Comparison of ENCODE assay signal across 7 mouse cellular contexts in the genomic region with DNA sequence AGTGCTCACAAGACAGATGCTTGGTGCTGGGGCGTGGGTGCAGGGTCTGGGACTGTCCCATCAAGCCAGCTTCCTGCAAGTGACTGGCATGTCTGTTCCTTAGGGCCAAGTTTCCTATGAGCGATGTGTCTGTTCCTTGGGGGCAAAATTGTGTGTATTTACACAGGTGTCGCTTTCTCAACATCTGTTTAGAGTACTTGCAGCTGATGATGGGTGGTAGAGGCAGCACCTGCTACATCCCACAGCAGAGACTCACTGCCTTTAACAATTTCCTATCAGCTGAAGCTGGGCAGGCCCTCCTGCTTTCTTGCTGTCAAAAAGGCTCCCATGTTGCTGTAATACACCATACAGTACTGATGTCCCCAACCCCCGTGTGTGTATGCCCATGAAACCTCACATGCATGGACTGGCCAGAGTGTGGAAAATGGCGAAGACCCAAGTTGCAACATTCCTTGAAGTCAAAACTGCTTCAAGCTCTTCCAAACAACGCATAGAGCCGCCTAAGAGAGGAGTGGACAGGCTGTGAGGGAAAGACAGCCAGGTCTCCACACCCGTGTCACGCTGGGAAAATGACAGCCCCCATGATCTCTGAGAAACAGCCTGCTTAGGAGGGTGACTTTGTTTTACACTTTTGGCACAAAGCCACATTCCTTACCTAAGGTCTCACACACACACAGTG. TPM values are rescaled to one million over a fixed set of nuclear protein-coding genes. Genes with fewer than 3 reads are reported as not detected.
DNase-seq lines count a peak whose midpoint lies in the region; ATAC-seq and TF ChIP-seq lines count a peak whose summit lies in the region.

No protein-coding gene starts in this region.

- H3K27me3 ChIP-seq in lung, embryonic 14.5 days (ENCODE audit: insufficient read depth, low read length), result no peaks in the 10 kb centered on the region
- H3K27me3 ChIP-seq in forebrain, embryonic 14.5 days (replicated peaks; ENCODE audit: control insufficient read depth, insufficient read depth, low read length), result no peaks in the 10 kb centered on the region
- no peaks in the 10 kb centered on the region for H3K27me3 ChIP-seq in limb, embryonic 15.5 days
- H3K27me3 ChIP-seq in neural tube, embryonic 14.5 days (ENCODE audit: control insufficient read depth, insufficient read depth, low read length), result no peaks in the 10 kb centered on the region

- no peak for DNase-seq in lung, embryonic 14.5 days
- DNase-seq in lung, postnatal 25 days (ENCODE audit: low spot score), result no peak
- peak; percentile 24 for DNase-seq in brain, embryonic 18.5 days (ENCODE audit: low read depth, low spot score)
- DNase-seq in forebrain, embryonic 14.5 days (ENCODE audit: low spot score), result peak; percentile 14
- DNase-seq in yolk sac, embryonic 10.5 days (ENCODE audit: low spot score), result no peak

- H3K4me3 ChIP-seq in lung, embryonic 14.5 days (ENCODE audit: low read depth, low read length), result peak overlapping the region; percentile 80
- H3K4me3 ChIP-seq in forebrain, embryonic 14.5 days (ENCODE audit: low read depth, low read length), result peak overlapping the region; percentile 92
- peak overlapping the region; percentile 89 for H3K4me3 ChIP-seq in limb, embryonic 15.5 days
- H3K4me3 ChIP-seq in neural tube, embryonic 14.5 days (ENCODE audit: low read depth, low read length), result peak overlapping the region; percentile 78

- H3K9ac ChIP-seq in lung, embryonic 14.5 days, result peak overlapping the region; percentile 64
- peak overlapping the region; percentile 67 for H3K9ac ChIP-seq in forebrain, embryonic 14.5 days (ENCODE audit: low read length)
- peak overlapping the region; percentile 44 for H3K9ac ChIP-seq in limb, embryonic 15.5 days
- peak overlapping the region; percentile 74 for H3K9ac ChIP-seq in neural tube, embryonic 14.5 days (replicated peaks; ENCODE audit: low read depth, low read length)

- no peak for TF ChIP-seq CTCF in lung, embryonic 14.5 days (IDR thresholded peaks at IDR 0.05; ENCODE audit: low read depth)

- WGBS in lung, embryonic 14.5 days, result 14% methylated on average over 9 of the region's 9 CpGs
- WGBS in forebrain, embryonic 14.5 days, result 26% methylated on average over 9 of the region's 9 CpGs
- 24% methylated on average over 9 of the region's 9 CpGs for WGBS in limb, embryonic 15.5 days
- WGBS in neural tube, embryonic 14.5 days, result 26% methylated on average over 9 of the region's 9 CpGs

- ATAC-seq in lung, embryonic 14.5 days (ENCODE audit: insufficient read depth), result no peak; the same call in 1 of the 2 replicates
- peak; percentile 0; the same call in 1 of the 2 replicates for ATAC-seq in forebrain, embryonic 14.5 days
- no peak for ATAC-seq in limb, embryonic 15.5 days (ENCODE audit: insufficient number of reproducible peaks, low FRiP score, low TSS enrichment, low read depth)
- ATAC-seq in neural tube, embryonic 14.5 days (ENCODE audit: low read depth), result no peak

- H3K36me3 ChIP-seq in lung, embryonic 14.5 days (ENCODE audit: insufficient read depth), result peaks cover 23% of the 10 kb centered on the region
- H3K36me3 ChIP-seq in forebrain, embryonic 14.5 days (ENCODE audit: control insufficient read depth, insufficient read depth, low read length), result peaks cover 22% of the 10 kb centered on the region
- H3K36me3 ChIP-seq in limb, embryonic 15.5 days, result peaks cover 23% of the 10 kb centered on the region
- peaks cover 11% of the 10 kb centered on the region; the same call in 1 of the 2 replicates for H3K36me3 ChIP-seq in neural tube, embryonic 14.5 days (ENCODE audit: control insufficient read depth, insufficient read depth, low read length)

- peak overlapping the region; percentile 62 for H3K4me2 ChIP-seq in lung, embryonic 14.5 days
- peak overlapping the region; percentile 74 for H3K4me2 ChIP-seq in forebrain, embryonic 14.5 days (ENCODE audit: low read length)
- peak overlapping the region; percentile 53 for H3K4me2 ChIP-seq in limb, embryonic 15.5 days
- peak overlapping the region; percentile 94 for H3K4me2 ChIP-seq in neural tube, embryonic 14.5 days (ENCODE audit: low read depth, low read length)

- no peaks in the 10 kb centered on the region for H3K9me3 ChIP-seq in lung, embryonic 14.5 days (ENCODE audit: low read depth, low read length)
- H3K9me3 ChIP-seq in forebrain, embryonic 14.5 days (replicated peaks; ENCODE audit: control insufficient read depth, low read length), result no peaks in the 10 kb centered on the region
- H3K9me3 ChIP-seq in limb, embryonic 15.5 days, result no peaks in the 10 kb centered on the region
- H3K9me3 ChIP-seq in neural tube, embryonic 14.5 days (ENCODE audit: control insufficient read depth, low read length), result no peaks in the 10 kb centered on the region

- peaks cover 11% of the 10 kb centered on the region for H3K4me1 ChIP-seq in lung, embryonic 14.5 days (ENCODE audit: insufficient read depth)
- H3K4me1 ChIP-seq in forebrain, embryonic 14.5 days (ENCODE audit: control insufficient read depth, insufficient read depth, low read length), result peaks cover 21% of the 10 kb centered on the region
- peaks cover 29% of the 10 kb centered on the region for H3K4me1 ChIP-seq in limb, embryonic 15.5 days
- peaks cover 23% of the 10 kb centered on the region for H3K4me1 ChIP-seq in neural tube, embryonic 14.5 days (ENCODE audit: control insufficient read depth, insufficient read depth, low read length)

- peak overlapping the region; percentile 92 for H3K27ac ChIP-seq in lung, embryonic 14.5 days (ENCODE audit: low read depth)
- peak overlapping the region; percentile 97 for H3K27ac ChIP-seq in forebrain, embryonic 14.5 days (ENCODE audit: low read depth, low read length)
- peak overlapping the region; percentile 83 for H3K27ac ChIP-seq in limb, embryonic 15.5 days
- peak overlapping the region; percentile 97 for H3K27ac ChIP-seq in neural tube, embryonic 14.5 days (ENCODE audit: low read depth, low read length)

RNA-seq across cellular contexts. Expression of gene Insig1, which starts 0.9 kb away (rescaled TPM):
- polyA plus RNA-seq in lung, embryonic 14.5 days (2014; fragmentation: Nextera tagmentation; extraction: Ambion mirVana), result 66.5 and 74.8 TPM in 2 replicates
- polyA plus RNA-seq in forebrain, embryonic 14.5 days (2014; fragmentation: Nextera tagmentation; extraction: Ambion mirVana), result 81.8 and 85.6 TPM in 2 replicates
- 42.7 and 48.1 TPM in 2 replicates for polyA plus RNA-seq in limb, embryonic 15.5 days (2015; fragmentation: Nextera tagmentation; extraction: Ambion mirVana)
- polyA plus RNA-seq in neural tube, embryonic 14.5 days (2014; fragmentation: Nextera tagmentation; extraction: Ambion mirVana), result 72.7 and 78.9 TPM in 2 replicates

Comparison
In these comparisons a context has a peak if more than half of its experiments do, and no peak if none do; other contexts are left out.
1. DNase-seq: peak in brain, embryonic 18.5 days (single experiment) and forebrain, embryonic 14.5 days (single experiment); none in lung, embryonic 14.5 days (single experiment), lung, postnatal 25 days (single experiment) and yolk sac, embryonic 10.5 days (single experiment).
2. Peak in every context shown above with its lines, with median percentiles within 50 percentile points of each other: H3K27ac ChIP-seq, H3K4me2 ChIP-seq, H3K4me3 ChIP-seq and H3K9ac ChIP-seq.